Mouse (Mus musculus): ENCODE data around the gene Dpy19l3. TPM values are rescaled to one million over a fixed set of nuclear protein-coding genes. Genes with fewer than 3 reads are reported as not detected.
A peak's percentile ranks its signal among the peaks of the same experiment; 100 is the strongest.

Dpy19l3 gene
- polyA plus RNA-seq (2016; fragmentation: Nextera tagmentation; extraction: Ambion mirVana): 34.3 and 34.7 TPM in 2 replicates

DNA sequence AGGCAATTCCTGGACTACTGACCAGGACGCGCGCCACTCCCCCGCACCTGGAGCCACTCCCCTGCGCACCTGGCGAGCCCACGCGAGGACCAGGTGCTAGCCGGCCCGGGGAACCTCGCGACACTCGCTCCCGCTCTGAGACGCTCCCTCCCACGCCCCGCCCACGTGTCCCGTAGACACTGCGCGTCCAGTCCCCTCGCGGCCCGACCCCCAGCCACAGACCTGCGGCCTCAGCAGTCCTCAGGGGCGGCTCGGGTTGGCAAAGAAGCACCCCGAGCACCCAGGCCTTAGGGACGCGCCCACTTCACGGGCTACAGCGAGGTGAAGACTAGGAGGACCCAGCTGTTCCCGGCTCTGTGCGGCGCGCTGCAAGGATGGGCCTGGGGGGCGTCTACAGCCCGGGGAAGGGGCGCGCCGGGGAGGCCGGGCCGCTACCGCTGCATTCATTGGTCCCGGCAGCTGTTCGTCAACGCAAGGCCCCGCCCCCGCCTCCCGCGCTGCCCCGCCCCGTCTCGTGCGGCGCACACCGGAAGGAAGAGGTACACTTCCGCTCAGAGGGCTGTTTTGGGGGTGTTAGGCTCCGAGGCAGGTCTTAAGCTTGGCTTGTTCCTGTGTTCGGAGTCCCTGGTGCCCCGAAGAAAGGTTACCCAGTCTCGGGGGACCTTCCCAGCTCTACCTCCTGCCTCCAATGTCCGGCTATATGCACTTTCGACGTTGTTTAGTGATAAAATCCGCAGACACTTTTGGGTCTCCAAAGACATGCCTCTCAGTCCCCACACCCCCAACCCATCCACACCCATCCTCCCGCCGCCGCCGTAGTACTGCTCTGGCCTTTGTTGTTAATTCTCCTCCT is at the start of gene Dpy19l3:
TSS of gene Dpy19l3 (minus strand) at position 422 of the 853 bp plus-strand sequence.
- Histone ChIP-seq H3K27me3 (ENCODE audit: low read depth, poor library complexity, severe bottlenecking) (no peaks in the 10 kb centered on the region), H3K27ac (replicated peaks) (peak within 1 kb of the TSS; percentile 89), H3K36me3 (peaks cover 29% of the 10 kb centered on the region), H3K4me1 (peaks cover 29% of the 10 kb centered on the region), H3K4me3 (peak within 1 kb of the TSS; percentile 89), H3K9me3 (replicated peaks) (no peaks in the 10 kb centered on the region)
- peak; percentile 92 for DNase-seq (ENCODE audit: low spot score)
- WGBS: under 1% methylated on average over 70 of the region's 70 CpGs

DNA sequence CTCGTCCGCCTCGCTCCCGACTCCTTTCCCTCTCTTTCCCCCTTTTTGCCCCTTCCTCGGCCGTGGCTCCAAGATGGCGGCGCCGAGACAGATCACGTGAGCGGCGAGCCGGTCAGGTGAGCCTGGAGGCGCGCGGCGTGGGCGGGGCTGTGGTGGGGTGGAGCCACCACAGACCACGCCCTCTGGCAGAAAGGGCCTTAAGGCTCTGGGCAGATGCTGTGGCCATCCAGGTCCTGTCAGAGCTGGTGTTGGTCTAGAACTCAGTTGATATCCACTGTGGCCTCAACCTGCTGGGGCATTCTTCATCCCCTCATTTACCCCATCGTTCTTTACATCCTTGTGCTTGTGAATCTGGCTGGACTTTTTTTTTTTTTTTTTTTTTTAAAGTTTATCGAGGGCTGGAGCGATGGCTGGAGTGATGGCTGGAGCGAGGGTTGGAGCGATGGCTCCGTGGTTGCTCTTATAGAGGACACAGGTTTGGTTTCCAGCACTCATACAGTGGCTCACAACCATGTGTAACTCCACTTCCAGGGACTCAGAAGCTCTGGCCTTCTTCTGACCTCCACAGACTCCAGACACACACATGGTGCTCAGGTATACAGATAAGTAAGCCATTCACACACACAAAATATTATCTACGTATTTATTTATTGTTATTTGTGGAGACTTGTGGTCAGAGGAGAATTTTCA is 48.8 kb upstream of the Dpy19l3 start, which contains the start of gene Zfp507:
TSS of gene Zfp507 (minus strand) at position 98 of the 690 bp plus-strand sequence.
- H3K27ac ChIP-seq (replicated peaks): peak within 1 kb of the TSS; percentile 99
- H3K9me3 ChIP-seq (replicated peaks): no peaks in the 10 kb centered on the region
- peak; percentile 93 for DNase-seq (ENCODE audit: low spot score)
- H3K4me1 ChIP-seq: peaks cover 18% of the 10 kb centered on the region
- peak within 1 kb of the TSS; percentile 98 for H3K4me3 ChIP-seq
- 22% methylated on average over 26 of the region's 26 CpGs for whole genome bisulfite sequencing
- no peaks in the 10 kb centered on the region for H3K27me3 ChIP-seq (ENCODE audit: low read depth, poor library complexity, severe bottlenecking)
- peaks cover 33% of the 10 kb centered on the region for H3K36me3 ChIP-seq

- H3K4me3 ChIP-seq: peak overlapping the region; percentile 98
- H3K27me3 ChIP-seq (ENCODE audit: low read depth, poor library complexity, severe bottlenecking): no peaks in the 10 kb centered on the region
- no peaks in the 10 kb centered on the region for H3K9me3 ChIP-seq (replicated peaks)
- peak overlapping the region; percentile 99 for H3K27ac ChIP-seq (replicated peaks)
- DNase-seq (ENCODE audit: low spot score): no peak
- H3K36me3 ChIP-seq: peaks cover 40% of the 10 kb centered on the region
- peaks cover 18% of the 10 kb centered on the region for H3K4me1 ChIP-seq
- under 1% methylated on average over 37 of the region's 49 CpGs for whole genome bisulfite sequencing
These were observed 48.1 kb upstream of the Dpy19l3 start for GRCm38 (mm10) chr7:35802201-35802905.

- H3K27ac ChIP-seq (replicated peaks): no peak overlapping the region
- H3K4me3 ChIP-seq: no peak overlapping the region
- H3K9me3 ChIP-seq (replicated peaks): no peaks in the 10 kb centered on the region
- DNase-seq (ENCODE audit: low spot score): no peak
- peaks cover 3% of the 10 kb centered on the region for H3K4me1 ChIP-seq
- H3K36me3 ChIP-seq: peaks cover 99% of the 10 kb centered on the region
- H3K27me3 ChIP-seq (ENCODE audit: low read depth, poor library complexity, severe bottlenecking): no peaks in the 10 kb centered on the region
- WGBS: 85% methylated on average over 7 of the region's 7 CpGs
These were observed 41.9 kb upstream of the Dpy19l3 start for GRCm38 (mm10) chr7:35796123-35796522.

DNA sequence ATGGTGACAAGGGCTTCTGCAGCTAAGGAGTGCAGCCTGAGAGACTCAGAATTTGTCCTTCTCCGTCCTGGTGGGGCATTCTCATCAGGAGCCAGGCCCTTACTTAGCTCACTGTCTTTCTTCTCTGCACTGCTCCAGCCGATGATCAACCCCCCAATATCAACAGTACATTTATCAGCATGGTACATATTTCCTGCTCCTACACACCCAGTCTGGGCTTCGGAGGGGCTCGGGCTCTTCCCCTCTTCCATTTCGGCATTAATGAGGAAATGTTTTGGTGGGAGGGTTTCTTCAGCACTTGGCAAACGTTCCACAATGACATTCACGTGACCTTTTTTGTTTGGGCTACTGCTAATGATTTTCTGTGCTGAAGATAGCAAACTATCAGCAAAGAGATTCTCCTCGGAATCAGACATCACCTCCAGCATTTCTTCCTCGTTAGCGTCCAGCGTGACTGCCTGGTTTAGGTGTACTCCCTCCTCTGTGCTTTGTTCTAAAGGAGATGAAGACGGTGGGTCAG is 40.0 kb upstream of the Dpy19l3 start:
- no peak for DNase-seq (ENCODE audit: low spot score)
- Histone ChIP-seq H3K27me3 (ENCODE audit: low read depth, poor library complexity, severe bottlenecking) (no peaks in the 10 kb centered on the region), H3K27ac (replicated peaks) (no peak overlapping the region), H3K4me3 (no peak overlapping the region), H3K9me3 (replicated peaks) (no peaks in the 10 kb centered on the region), H3K4me1 (no peaks in the 10 kb centered on the region), H3K36me3 (peaks cover 99% of the 10 kb centered on the region)
- 94% methylated on average over 12 of the region's 12 CpGs for WGBS

- H3K4me1 ChIP-seq: no peaks in the 10 kb centered on the region
- H3K4me3 ChIP-seq: no peak overlapping the region
- H3K27me3 ChIP-seq (ENCODE audit: low read depth, poor library complexity, severe bottlenecking): no peaks in the 10 kb centered on the region
- H3K27ac ChIP-seq (replicated peaks): no peak overlapping the region
- 91% methylated on average over 12 of the region's 12 CpGs for WGBS
- no peaks in the 10 kb centered on the region for H3K9me3 ChIP-seq (replicated peaks)
- peaks cover 98% of the 10 kb centered on the region for H3K36me3 ChIP-seq
- DNase-seq (ENCODE audit: low spot score): no peak
These were observed 38.0 kb upstream of the Dpy19l3 start for GRCm38 (mm10) chr7:35792150-35792848.

DNA sequence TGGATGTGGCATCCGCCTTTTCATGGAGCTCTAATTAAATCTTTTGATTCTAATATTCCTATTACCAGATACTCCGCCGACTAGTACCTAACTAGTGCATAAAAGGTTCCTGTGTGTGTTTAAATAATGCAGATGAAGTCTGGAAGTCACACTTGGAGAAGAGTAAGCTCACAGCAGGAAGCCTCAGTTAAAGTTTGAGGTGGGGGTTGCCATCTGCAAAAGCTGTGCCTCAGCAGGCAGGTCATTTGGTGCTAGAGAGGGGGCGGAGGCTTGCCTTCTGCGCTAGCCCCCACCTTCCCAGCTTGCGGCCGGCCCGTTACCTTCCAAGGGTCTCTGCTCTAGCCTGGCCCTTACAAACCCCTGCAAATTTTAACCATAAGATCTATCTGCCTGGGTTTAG is 36.7 kb upstream of the Dpy19l3 start:
- WGBS: 83% methylated on average over 8 of the region's 8 CpGs

DNA sequence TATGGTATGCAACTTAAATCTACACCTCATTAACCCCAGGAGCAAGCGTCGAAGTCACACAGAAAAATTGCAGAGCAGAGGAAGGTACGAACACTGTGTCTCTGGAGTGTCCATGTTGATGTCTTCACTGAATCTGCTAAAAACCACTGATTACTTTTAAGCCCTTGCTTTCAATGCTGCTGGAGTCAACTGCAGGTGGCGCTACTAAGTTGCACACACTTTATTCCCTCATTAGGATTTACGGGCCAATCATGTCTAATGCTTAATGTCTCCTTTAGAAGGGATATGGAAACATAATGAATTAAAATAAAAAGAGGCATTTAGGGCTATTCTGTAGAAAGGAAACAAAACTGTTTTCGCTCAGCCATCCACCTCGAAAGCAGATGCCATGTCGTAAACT is 35.9 kb upstream of the Dpy19l3 start:
- peaks cover 99% of the 10 kb centered on the region for H3K36me3 ChIP-seq
- no peak for DNase-seq (ENCODE audit: low spot score)
- H3K9me3 ChIP-seq (replicated peaks): no peaks in the 10 kb centered on the region
- 90% methylated on average over 8 of the region's 8 CpGs for WGBS
- no peaks in the 10 kb centered on the region for H3K4me1 ChIP-seq
- H3K27ac ChIP-seq (replicated peaks): no peak overlapping the region
- H3K4me3 ChIP-seq: no peak overlapping the region
- H3K27me3 ChIP-seq (ENCODE audit: low read depth, poor library complexity, severe bottlenecking): no peaks in the 10 kb centered on the region

More for the DNA sequence above, 36.7 kb upstream of the Dpy19l3 start:
- no peak overlapping the region for H3K4me3 ChIP-seq
- H3K27ac ChIP-seq (replicated peaks): no peak overlapping the region
- no peaks in the 10 kb centered on the region for H3K9me3 ChIP-seq (replicated peaks)
- no peaks in the 10 kb centered on the region for H3K4me1 ChIP-seq
- peaks cover 99% of the 10 kb centered on the region for H3K36me3 ChIP-seq
- DNase-seq (ENCODE audit: low spot score): no peak
- H3K27me3 ChIP-seq (ENCODE audit: low read depth, poor library complexity, severe bottlenecking): no peaks in the 10 kb centered on the region

DNA sequence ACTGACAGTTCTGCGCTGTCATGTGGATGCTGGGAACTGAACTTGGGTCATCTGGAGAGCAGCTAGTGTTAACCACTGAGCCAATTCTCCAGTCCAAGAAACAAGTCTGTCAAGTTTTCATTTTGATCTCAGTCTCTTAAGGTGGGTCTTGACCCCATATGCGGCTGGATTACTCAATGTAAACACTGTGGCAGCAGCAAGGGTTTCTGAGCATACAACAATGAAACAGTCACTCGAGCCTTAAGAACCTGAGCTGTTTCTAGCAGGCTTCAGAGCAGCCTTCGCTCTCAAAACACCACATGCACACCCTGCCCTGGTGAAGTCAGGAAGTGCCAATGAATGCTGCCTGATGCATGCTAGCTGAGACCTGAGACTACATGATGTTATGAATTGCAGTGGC is 31.3 kb upstream of the Dpy19l3 start:
- Histone ChIP-seq H3K9me3 (replicated peaks) (no peaks in the 10 kb centered on the region), H3K27me3 (ENCODE audit: low read depth, poor library complexity, severe bottlenecking) (no peaks in the 10 kb centered on the region), H3K4me1 (no peaks in the 10 kb centered on the region), H3K36me3 (peaks cover 98% of the 10 kb centered on the region), H3K27ac (replicated peaks) (no peak overlapping the region), H3K4me3 (no peak overlapping the region)
- DNase-seq (ENCODE audit: low spot score): no peak
- WGBS: 89% methylated on average over 4 of the region's 4 CpGs

DNA sequence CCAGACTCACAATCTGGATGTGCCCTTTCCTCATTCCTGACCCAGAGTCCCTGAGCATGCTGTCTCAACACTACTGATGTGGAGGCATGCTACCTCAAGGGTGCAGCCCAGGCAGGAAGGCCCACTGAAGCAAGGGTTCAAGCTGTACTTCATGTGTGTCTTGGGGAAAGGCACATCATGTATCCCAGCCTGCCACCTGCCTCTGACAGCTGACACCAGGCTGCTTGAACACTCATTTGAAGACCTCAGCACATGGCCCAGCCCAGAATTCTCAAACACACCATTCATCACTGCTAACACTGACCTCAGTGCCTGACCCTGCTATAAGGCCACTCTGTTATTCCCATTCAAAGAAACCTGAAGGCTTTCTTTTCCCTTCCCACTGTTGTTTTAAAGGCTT is 28.0 kb upstream of the Dpy19l3 start:
- no peak for DNase-seq (ENCODE audit: low spot score)
- Histone ChIP-seq H3K27me3 (ENCODE audit: low read depth, poor library complexity, severe bottlenecking) (no peaks in the 10 kb centered on the region), H3K4me1 (no peaks in the 10 kb centered on the region), H3K4me3 (no peak overlapping the region), H3K36me3 (peaks cover 97% of the 10 kb centered on the region), H3K9me3 (replicated peaks) (no peaks in the 10 kb centered on the region), H3K27ac (replicated peaks) (no peak overlapping the region)

GRCm38 (mm10) chr7:35774127-35774526 is 19.9 kb upstream of the Dpy19l3 start:
- WGBS: 96% methylated on average over 12 of the region's 12 CpGs
- Histone ChIP-seq H3K27ac (replicated peaks) (no peak overlapping the region), H3K4me1 (no peaks in the 10 kb centered on the region), H3K27me3 (ENCODE audit: low read depth, poor library complexity, severe bottlenecking) (no peaks in the 10 kb centered on the region), H3K9me3 (replicated peaks) (no peaks in the 10 kb centered on the region), H3K4me3 (no peak overlapping the region), H3K36me3 (peaks cover 73% of the 10 kb centered on the region)
- no peak for DNase-seq (ENCODE audit: low spot score)

- H3K36me3 ChIP-seq: peaks cover 56% of the 10 kb centered on the region
These were observed 18.1 kb upstream of the Dpy19l3 start for GRCm38 (mm10) chr7:35772347-35772746.

More at GRCm38 (mm10) chr7:35772347-35772746, 18.1 kb upstream of the Dpy19l3 start:
- H3K9me3 ChIP-seq (replicated peaks): no peaks in the 10 kb centered on the region
- WGBS: 91% methylated on average over 8 of the region's 8 CpGs
- H3K4me1 ChIP-seq: no peaks in the 10 kb centered on the region
- no peak for DNase-seq (ENCODE audit: low spot score)
- H3K27ac ChIP-seq (replicated peaks): no peak overlapping the region
- no peaks in the 10 kb centered on the region for H3K27me3 ChIP-seq (ENCODE audit: low read depth, poor library complexity, severe bottlenecking)
- no peak overlapping the region for H3K4me3 ChIP-seq
